Mouse (Mus musculus) megakaryocyte, embryonic 14.5 days (primary cell): ENCODE results near the gene Skp2.

Experiments
- FLI1 ChIP-seq: IDR thresholded peaks from 2 replicates; pipeline ENCODE4 v1.6.1; 2012; ENCODE audit warnings: low read length, inconsistent platforms, mixed read lengths
- GATA1 ChIP-seq: IDR thresholded peaks from 3 replicates; pipeline ENCODE4 v1.6.1; 2012; ENCODE audit warnings: mixed read lengths, low read length, inconsistent platforms, borderline replicate concordance

DNA sequence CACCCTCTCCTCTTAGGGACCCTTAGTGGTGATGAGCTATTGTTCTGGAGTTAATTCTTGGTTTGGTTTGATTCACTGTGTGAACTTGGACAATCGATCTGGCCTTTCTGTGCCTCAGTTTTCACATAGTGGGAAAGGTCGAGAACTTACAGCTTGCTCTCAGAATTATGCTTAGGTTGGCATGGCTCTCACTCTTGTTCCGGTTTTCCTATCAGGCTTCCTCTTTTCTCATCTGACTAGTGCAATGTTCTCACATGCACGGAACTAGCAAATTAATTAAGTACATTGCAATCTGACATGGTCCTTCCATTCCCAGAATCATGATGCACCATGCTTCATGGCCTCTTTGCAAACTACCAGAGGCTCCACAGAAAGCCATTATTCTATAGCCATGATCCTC lies 32.2 kb downstream of the Skp2 start:
- TF ChIP-seq GATA1 (no peak), FLI1 (no peak)
